Mouse (Mus musculus) kidney, adult 9 months (tissue): Measurements from ENCODE around the gene Zfp281.

Experiments used
- DNase-seq: peaks from one replicate; pipeline ENCODE4 v3.0.0; 2022

The Zfp281 gene

DNA sequence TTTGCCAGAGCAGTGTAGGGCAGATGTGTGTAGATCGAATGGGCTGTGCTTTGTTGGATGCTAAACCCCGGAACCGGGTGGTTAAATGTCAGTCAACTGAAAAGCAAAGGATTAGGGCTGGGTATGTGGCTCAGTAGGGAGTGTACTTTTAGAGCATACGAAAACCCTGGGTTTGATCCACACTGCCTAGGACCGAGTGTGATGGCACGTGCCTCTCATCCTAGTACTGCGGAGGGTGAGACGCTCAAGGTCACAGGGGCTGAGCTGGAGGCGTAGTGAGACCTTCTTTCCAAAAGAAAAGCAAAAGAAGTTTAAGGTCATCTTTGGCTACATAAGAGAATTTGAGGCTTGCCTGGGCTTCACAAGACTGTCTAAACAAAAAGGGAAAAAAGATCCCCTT is 34.6 kb downstream of the Zfp281 start:
- DNase-seq: no peak

DNA sequence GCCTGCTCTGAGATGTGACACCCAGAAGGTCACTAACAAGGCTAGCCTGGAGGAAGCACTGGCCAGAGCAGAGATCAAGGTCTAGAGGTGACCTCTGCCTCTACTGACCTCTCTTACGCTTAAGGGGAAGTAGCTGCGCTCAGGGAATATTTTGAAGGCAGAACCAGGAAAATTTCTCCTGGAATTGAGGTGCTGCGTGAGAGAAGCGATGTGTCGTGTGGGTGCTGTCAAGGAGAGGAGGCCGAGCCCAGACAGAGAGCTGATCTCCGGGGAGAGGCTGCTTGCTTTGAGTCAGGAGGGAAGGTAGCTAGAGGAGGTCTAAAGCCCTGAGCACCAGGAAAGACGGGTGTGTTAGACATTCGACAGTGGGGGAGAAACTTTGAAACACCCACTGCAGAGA is 35.2 kb downstream of the Zfp281 start:
- DNase-seq: no peak

DNA sequence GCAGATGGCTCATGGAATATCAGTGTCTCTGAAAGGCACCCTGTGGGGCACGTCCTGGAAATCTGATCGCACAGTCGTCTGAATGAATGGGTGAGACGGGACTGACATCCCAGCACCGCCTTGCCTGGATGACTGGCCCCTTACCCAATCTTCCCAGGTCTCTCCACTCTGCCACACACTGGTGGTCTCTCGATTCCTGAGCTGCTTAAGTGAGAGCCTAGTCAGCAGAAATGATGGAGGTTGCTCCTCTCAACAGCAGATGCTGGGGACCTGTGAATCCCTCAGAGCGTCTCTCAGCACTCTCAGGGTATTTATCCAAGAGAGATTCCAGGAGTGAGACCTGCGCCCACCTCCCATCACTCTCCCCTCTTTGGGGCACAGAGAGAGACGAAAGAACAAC is 36.8 kb downstream of the Zfp281 start:
- DNase-seq: no peak

DNA sequence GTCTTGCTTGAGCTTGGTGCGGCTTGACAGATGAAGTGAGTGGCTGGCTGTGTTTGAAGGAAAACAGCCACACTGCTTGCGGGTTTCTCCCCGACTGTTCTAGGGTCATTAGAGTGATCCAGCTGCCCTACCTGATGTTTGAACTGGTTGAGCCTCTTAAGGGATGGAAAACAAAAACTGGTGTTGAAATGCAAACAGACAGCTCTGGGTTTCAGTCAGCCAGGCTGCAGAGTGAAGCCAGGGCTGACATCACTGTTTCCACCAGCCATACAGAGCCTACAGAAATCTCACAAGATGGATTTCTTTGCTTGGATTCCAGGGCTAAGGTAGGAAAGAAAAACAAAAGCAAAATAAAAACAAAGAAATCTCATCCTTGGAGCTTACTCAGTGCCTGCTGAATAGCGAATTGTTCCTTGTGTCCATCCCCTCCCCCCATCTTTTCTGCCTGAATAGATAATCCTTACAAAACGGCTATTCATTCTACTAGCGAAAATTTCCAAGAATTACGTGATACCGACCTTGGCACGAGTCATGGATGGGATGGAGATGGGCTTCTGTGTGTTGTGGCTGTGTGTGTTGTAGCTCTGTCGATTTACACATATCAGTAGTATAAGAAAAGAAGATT is 37.4 kb downstream of the Zfp281 start:
- DNase-seq: no peak

DNA sequence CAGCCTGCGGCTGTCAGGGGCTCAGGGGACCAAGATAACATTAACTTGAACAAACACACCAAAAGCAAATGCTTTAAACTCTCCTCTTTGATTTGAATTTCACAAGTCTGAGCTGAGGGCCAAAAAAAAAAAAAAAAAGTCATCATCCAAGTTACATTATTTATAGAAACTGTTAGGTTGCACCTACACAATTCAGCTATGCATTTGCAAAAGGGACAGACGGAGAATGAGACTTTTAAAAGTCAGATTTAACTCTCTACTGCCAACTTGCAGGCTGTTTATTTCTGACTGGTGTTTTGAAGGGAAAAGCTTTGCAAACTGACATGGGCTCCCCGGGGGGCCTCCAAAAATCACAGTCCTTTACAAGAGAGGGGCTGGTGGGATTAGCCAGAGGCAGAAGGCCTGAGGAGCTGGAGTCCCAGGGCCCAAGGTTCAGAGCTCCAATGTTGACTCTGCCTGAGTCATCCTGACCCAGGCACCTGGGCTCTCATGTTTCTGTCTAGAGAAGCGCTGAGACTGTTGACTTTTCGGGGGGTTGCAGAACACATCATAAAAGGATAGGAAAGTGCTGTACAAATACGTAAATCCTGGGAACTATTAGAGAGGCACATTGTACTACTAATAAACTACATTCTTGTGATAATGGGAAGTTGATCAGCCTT is 40.4 kb downstream of the Zfp281 start:
- no peak for DNase-seq

DNA sequence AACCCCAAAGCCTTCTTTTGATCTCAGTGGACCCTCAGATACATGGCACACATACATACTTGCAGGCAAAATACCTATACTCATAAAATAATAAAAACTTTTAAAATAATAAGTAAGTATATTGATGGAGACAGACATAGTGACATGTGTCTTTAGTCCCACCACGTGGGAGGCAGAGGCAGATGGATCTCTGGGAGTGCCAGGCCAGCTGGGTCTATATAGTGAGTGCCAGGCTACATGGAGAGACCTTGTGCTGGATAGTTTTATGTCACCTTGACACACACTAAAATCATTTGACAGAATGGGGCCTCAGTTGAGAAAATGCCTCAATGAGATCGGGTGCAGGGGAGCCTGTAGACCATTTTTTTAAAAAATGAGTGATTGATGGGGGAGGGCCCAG is 41.8 kb downstream of the Zfp281 start:
- DNase-seq: no peak

DNA sequence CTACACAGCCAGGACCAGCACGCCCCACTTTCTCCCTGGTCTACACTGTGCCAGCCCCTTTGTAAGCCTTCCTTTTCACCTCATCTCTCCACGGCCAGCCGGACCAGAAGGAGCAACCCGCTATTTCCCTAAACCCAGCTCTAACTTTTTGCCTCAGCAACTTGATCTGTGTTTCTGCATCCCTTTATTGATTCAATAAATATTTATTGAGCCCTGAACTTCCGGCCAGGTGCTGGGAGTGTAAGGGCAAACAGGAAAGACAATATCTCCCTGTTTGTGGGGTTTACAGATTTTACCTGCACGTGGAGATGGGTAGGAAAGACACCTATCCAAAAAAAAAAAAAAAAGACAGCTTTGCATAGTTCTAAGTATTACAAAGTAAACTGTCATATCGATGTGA is 45.2 kb downstream of the Zfp281 start:
- no peak for DNase-seq

DNA sequence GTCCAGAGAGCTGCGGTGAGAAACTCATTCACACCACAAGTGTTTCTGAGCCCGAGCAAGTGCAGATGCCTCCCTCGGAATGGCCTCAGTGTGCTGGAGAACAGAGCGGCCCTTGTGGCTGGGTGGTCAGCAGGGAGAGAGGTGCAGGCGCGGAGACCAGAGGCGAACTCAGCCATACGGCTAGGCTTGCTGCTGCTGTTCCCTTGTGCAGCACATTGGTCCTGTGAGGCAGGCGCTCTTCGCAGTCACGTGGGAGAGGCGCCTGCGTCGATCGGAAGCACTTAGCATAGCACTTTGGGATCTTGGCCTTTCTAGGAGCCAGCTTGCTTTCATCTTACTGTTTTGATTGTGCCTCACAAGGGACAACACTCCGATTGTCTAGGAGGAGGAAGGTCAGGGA is 45.7 kb downstream of the Zfp281 start:
- DNase-seq: peak; percentile 16

DNA sequence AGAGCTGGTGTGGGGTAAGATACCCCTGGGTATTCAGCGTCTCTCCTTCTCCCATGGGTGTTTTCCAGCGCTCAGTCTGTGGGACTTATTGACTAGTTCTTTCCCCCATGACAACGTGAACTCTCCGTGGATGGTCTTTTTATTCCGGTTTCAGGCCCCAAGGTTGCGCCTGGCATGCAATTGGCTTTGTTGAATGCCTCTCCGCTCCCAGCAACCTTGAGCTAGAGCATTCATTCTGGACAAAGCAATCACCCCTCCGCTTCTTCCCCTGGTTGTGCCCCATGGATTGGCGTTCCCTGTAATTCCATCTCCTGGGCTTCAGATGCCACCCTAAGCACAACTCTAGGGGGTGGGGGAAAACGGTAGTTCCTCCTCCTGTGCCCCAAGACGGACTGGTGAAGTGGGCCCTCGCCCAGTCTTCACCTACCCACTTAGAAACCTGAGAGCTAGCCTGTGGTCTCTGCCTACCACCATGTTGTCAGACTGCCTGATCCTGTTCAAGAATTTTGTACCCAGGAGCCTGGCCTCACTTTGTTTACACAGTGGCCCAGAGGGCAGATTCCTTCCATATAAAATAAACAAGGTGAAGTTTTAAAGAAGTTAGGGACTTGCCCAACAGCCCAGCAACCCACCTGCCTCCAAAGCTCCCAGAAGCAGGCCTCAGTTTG is 47.2 kb downstream of the Zfp281 start:
- no peak for DNase-seq

DNA sequence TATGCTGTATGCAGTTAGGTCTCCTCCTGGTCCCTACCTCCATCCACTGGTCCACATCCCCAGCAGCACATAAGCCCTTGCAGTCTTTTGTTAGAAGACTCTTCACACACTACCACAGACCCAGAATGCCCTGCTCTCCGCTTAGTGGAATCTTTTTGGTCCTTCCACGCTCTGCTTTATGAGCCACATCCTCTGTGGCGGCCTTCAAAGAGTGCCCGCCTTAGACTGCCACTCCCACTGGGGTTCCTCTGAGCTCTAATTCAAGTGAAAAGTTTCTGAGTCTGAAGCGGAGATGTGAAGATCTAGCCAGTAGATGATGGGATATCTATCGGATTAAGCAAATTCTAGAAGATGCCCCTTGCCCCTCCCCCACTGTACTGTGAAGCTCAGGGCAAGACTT is 47.9 kb downstream of the Zfp281 start:
- no peak for DNase-seq

DNA sequence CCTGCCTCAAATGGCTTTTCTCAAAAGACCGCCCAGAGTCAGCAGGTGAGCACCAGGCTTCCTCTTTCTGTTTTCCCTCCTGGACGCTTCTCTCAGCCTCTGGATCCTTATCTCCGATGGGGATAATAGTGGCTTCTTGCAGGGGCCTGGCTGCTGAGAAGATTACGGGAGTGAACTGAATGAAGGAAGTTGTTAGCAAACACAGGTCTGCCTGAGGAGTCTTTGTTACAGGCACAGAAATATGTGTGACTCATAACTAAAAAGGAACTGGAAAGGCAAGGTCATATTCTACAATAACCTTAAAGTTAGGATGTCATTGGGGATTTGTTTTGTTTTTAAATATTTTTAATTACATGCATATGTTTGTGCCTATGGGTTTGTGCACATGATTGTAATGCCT is 48.6 kb downstream of the Zfp281 start:
- no peak for DNase-seq

DNA sequence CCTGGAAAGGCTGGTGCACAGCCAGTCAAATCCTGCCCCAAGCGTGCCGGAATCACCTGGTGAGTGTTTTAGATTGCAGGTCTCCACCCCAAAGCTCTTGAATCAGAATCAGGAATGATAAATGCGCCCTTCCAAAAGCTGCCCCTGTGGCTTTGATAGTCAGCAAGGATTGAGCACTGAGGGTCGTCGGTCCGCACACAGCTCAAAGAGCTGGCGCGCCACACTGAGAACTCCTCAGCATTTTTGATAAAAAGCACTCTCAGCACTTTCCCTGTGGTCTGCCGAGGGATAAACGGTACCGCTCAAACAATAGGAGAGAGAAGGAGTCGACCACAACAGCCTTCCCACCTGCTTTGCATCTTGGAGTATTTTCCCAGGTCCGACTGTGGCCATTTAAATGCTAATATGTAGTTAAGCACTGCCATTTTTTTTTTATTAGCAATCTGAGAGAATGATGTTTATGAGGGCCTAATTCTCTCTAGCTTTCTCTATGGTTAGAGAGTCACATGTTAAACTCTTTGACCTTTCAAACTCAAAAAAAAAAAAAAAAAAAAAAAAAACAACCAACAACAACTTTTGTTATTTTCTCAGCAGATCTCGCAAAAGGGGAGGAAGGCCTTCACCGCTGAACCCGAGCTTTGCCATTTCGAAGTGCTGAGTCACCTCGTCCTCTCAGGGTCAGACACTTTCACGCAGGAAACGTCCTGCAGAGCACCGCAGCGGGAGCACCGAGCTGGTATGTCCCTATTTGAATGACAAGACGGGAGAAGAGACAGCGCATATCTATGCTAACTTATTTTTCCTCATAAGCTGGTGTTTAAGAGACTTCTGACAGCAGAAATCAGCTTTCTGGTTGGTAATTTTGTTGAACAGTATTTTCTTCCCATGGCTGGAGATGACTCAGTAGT is 50.1 kb downstream of the Zfp281 start:
- no peak for DNase-seq

DNA sequence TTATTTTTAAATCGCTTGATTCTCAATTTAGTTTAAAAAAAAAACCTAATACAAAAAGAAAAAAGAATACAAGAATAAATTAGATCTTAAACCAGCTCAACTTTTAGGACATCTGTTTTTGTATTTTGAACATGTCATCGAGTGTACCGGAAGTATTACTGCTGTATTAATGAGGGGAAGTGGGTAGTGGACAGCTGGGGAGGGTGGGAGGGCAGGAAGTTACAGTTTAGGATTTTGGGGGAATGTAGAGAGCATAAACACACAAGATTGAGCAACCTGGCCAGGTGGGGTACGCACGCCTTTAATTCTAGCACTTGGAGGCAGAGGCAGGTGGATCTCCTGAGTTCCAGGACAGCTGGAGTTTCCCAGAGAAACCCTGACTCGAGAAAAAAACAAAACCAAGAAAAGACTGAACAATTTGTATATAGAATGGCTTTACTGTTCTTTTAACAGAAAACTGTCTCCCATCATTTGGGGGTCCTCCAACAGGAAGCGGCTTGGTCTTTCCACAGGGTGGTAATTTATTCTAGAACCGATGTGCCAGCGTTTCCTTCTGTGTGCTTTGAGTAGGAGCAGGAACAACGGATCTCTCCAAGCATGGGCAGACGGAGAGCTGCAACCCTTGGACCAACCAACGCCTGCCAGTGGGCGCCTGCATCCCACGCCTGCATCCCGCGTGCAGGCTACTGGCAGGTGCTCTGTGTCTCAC is 51.2 kb downstream of the Zfp281 start:
- DNase-seq: no peak

DNA sequence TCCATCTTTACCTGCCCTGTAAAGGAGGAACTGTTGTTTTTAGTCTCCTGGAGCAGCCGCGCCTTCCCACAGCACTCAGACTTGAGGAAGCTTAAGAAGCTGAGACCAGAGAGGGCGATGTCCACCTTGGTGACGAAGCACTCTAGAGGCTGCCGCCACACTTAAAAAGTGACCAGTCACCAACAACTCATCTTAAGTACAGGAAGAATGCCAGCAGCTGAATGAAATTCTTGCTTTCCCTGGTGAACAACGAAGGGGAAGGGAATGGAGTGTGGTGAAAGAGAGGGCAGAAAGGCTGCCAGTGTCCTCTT is 51.7 kb downstream of the Zfp281 start:
- DNase-seq: no peak

DNA sequence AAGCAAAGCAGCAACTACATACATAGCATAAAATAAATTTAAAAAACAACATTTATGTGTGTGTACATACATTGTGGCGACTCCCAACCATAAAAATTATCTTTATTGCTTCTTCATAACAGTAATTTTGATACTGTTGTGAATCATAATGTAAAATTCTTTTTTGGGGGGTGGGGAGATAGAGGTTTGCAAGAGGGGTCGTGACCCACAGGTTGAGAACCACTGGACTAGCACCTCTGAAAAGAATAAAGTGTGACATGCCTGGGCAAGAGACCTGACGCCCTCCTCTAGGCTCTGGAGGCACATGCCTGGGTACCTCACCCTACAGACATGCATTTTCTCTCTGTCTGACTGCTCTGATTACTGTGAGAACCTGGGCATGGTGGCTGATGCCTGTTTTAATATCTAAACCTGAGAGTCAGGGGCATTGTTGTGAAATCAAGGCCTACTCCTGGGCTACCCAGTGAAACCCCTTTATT is 53.2 kb downstream of the Zfp281 start:
- DNase-seq: no peak

DNA sequence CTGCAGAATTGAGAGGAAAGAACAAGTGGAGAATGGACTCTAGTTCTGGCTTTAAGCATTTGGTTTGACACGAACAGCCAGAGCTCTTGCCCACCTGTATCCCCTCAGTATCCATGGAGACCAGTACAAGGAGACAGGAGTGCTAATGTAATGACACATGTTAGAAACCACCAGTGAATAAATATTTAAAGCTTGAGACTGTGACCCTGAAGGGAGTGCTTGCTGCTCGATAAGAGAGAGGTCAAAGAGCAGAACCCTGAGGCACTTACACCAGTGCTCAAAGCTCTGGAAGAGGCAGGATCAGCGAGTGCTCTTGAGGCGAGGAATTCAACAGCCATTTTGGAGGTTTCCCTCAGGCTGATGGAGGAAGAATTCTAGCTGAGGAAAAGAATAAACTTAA is 54.1 kb downstream of the Zfp281 start:
- DNase-seq: no peak
